32 mouse cellular contexts compared by ENCODE assay signal in genomic region chr16:3577658-3578057, GRCm38 (mm10). TPM values are rescaled to one million over a fixed set of nuclear protein-coding genes. Genes with fewer than 3 reads are reported as not detected.
"Had no signal": no experiment of that assay in that cellular context is flagged by ENCODE, and none has a peak within 500 bp of the region (broad histone marks: within the 10 kb centered on the region; RNA-seq: fewer than 3 reads in every experiment).

No protein-coding gene starts in this region.

RNA-seq across cellular contexts. Expression of gene Olfr161, which starts 13.2 kb away (rescaled TPM):
- total RNA-seq: common myeloid progenitor, adult 5-6 weeks; forebrain, postnatal 0 days; gastrocnemius, adult 18-20 months; gastrocnemius, adult 2 months; gastrocnemius, adult 8-10 months; gastrocnemius, postnatal 10 days; gastrocnemius, postnatal 14 days; gastrocnemius, postnatal 25 days; gastrocnemius, postnatal 36 days; gastrocnemius, postnatal 4 days; granulocyte monocyte progenitor cell, adult 5-6 weeks; heart, adult 18-20 months; heart, adult 2 months; heart, adult 8-10 months had no signal
- polyA plus RNA-seq: cortical plate, adult 2 months; embryonic facial prominence, embryonic 10.5 days; embryonic facial prominence, embryonic 11.5 days; embryonic facial prominence, embryonic 12.5 days; embryonic facial prominence, embryonic 13.5 days; embryonic facial prominence, embryonic 14.5 days; embryonic facial prominence, embryonic 15.5 days; erythroblast, embryonic 14.5 days; forebrain, embryonic 10.5 days; forebrain, embryonic 11.5 days; forebrain, embryonic 12.5 days; forebrain, embryonic 13.5 days; forebrain, embryonic 14.5 days; forebrain, embryonic 15.5 days; forebrain, embryonic 16.5 days; forebrain, postnatal 0 days; frontal cortex, adult 2 months; gonadal fat pad, adult 2 months; heart, adult 2 months; heart, embryonic 10.5 days had no signal
